Mouse (Mus musculus): ENCODE results near the gene Zfp523.
"Not testable (repeated sequence)": the region's sequence is repeated elsewhere in the genome, so short reads cannot be mapped to it uniquely, and the experiment has no call there.

The Zfp523 gene

DNA sequence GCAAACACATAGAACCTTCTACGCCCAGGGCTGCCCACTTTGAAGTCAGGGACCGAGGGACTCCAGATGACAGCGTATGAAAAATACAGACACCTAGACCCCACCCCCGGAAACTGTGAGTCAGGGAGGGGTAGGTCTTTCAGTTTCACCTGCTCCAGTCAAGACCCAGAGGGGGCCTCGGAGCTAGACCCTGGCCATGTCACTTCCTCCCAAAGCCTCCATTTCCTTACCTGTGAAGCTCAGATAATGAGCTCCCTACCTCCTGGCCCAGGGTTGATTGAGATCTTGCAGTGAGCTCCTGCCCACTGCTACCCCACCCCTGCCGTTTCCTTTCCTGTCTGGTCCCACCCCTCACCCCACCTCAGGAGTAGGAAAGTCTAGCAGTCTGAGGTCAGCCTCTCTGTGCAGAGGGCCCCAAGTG lies 35.0 kb downstream of the Zfp523 start:
- DNase-seq (ENCODE audit: low spot score), result peak; percentile 55

DNA sequence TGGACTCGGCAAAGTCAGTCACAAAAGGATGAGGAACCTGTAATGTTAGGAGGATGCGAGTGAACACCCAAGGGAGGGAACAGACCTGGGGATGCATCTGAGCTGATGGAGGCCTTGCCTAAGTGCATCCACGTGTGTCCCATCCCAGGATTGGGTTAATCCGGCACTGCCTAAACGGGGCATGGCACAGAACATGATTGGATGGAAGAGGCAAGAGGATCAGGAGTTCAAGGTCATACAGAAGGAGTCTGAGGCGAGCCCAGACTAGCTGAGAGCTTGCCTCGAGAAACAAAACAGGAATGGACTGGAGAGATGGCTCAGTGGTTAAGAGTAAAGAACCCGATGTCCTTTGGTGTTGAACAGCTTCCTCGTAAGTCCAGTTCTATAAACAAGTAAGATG lies 35.5 kb downstream of the Zfp523 start:
- no peak for DNase-seq (ENCODE audit: low spot score)

DNA sequence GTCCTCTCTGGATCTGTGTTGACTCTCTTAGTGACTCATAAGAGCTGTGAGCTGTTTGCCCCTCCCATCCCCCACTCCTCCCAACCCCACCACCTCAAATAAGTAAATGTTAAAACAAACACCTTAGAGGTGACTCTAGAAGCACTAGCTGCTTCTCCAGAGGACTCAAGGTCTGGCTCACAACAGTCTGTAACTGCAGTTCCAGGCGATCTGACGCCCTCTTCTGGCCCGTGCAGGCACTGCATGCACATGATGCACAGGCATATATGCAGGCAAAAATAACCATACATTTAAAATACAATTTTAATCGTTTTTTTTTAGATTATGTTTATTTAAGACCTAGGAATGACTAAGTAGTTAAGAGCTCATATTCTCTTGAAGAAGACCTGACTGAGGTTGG lies 36.3 kb downstream of the Zfp523 start:
- DNase-seq (ENCODE audit: low spot score), result no peak

GRCm38 (mm10) chr17:28216791-28217190 lies 39.9 kb downstream of the Zfp523 start:
- DNase-seq (ENCODE audit: low spot score), result no peak

- peak; percentile 76 for DNase-seq (ENCODE audit: low spot score)
Observed at GRCm38 (mm10) chr17:28217721-28218649, 41.1 kb downstream of the Zfp523 start.

DNA sequence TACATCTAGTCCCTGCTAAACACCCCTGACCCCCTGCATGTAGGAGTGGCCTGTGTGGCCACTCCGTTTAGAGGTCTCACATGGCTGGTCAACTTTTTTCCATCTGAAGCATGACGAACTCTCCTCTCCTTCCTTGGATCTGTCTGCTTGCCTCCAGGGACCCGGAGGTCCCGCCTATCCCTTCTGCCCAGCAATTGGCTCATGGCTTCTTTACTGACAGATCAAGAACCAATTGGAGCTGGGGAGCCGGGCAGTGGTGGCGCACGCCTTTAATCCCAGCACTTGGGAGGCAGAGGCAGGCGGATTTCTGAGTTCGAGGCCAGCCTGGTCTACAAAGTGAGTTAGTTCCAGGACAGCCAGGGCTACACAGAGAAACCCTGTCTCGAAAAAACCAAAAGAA lies 45.5 kb downstream of the Zfp523 start:
- not testable (repeated sequence) for DNase-seq (ENCODE audit: low spot score)

DNA sequence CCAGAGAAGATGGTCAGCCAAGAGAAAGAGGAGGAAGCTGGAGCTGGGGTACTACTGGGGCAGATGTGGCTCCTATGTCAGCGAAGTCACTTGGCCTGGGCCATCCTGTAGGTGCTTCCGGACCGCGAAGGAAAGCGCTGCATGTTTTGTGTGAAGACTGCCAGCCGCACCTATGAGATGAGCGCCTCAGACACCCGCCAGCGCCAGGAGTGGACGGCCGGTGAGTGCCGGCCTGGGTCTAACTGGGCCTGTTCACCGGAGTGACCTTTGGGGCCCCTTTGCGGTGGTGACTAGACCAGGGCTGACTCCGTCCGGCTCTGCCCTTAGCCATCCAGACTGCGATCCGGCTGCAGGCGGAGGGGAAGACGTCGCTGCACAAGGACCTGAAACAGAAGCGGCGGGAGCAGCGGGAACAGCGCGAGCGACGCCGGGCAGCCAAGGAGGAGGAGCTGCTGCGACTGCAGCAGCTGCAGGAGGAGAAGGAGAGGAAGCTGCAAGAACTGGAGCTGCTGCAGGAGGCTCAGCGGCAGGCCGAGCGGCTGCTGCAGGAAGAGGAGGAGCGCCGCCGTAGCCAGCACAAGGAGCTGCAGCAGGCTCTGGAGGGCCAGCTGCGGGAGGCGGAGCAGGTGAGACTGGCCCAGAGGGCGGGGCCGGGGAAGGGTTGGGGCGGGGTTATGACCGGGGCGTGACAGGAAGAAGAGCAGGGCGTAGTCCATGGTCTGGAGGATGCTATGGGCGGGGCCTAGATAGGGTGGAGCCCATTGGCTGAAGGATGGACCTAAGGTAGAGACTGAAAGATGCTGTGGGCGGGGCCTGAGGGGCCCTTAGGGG lies 46.8 kb downstream of the Zfp523 start:
- DNase-seq (ENCODE audit: low spot score), result peak; percentile 94

DNA sequence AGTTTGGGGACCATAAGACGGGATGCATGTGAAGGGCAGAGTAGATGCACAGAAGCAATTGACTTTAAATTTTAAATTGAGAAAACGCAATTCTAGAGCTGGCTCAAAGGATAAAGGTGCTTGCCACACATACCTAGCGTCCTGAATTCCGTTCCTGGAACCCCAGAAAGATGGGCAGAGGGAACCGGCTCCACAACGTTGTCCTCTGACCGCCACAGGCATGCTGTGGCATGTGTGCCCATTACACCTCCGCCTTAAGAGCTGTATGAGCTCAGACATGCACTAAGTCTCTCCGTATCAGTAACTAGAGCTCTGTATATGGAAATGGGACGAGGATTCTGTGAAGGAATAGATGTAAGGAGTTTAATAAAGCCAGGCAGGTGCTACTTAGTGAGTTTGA lies 47.7 kb downstream of the Zfp523 start:
- DNase-seq (ENCODE audit: low spot score), result no peak

DNA sequence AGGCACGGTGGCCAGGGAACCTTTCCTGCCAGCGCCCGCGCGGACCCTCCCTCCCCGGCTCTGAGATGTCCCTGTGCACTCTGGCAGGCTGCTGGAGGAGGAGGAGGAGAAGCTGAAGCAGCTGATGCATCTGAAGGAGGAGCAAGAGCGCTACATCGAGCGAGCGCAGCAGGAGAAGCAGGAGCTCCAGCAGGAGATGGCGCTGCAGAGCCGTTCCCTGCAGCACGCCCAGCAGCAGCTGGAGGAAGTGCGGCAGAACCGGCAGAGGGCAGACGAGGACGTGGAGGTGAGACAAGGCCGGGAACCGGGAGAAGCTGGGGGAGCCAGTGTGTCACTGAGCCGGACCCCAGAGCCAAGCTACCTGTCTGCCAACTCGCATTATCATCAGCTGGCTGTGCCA lies 49.1 kb downstream of the Zfp523 start:
- DNase-seq (ENCODE audit: low spot score), result peak; percentile 93

- no peak for DNase-seq (ENCODE audit: low spot score)
Observed at GRCm38 (mm10) chr17:28230486-28230885, 53.6 kb downstream of the Zfp523 start.

DNA sequence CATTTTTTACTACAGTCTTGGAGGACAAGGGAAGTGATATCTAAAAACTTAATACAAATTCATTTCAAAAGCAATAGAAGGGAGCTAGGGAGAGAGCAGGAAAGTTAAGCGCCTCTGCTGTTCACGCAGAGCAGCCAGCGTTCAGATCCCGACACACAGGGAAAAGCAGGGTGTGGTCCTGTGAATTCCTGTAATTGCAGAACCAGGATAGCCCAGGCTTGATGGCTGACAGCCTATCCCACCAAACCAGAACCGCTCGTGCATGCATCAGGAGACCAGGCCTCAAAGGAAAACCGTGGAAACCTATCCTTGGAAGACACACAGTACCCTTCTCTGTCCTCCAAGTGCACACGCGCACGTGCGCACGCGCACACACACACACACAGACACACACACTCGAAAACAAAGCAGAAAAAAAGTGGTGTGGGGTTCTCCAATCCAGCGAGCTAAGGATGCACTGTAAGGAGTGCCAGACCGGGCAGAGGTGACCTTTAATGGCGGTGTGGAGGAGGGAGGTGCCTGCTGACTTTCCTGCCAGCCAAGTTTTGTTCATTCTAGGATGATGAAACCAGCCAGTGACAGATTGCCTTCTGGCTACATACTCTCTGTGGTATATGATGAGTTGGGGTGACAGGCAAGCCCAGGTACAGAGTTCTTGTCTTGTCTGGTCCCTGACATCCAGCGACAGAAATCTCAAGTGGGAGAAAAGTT lies 54.3 kb downstream of the Zfp523 start:
- DNase-seq (ENCODE audit: low spot score), result no peak

GRCm38 (mm10) chr17:28232475-28233060 lies 55.6 kb downstream of the Zfp523 start, which contains the start of gene Ppard:
Ppard (plus strand) TSS chr17:28232700.
- DNase-seq (ENCODE audit: low spot score), result peak; percentile 97

- peak; percentile 54 for DNase-seq (ENCODE audit: low spot score)
Observed at GRCm38 (mm10) chr17:28233091-28233731, 56.3 kb downstream of the Zfp523 start.

DNA sequence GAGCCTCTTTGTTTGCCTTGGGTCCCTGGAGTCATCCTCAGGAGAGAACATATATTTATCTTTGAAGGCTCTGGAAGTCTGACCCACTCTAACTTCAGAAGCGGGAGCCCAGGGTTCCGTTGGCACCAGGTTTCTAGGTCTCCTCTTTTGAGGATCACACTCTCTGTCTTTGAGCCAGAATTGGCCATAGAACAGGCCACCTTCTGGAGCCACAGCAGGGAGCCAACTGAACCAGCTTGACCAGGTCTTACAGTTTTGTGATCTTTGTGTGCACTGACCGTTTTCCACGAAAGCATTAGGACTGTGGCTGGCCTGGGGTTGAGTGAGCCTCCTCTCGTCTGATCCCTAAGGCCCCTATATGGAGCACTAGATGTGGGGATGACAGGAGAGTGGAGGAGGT lies 57.7 kb downstream of the Zfp523 start:
- no peak for DNase-seq (ENCODE audit: low spot score)

DNA sequence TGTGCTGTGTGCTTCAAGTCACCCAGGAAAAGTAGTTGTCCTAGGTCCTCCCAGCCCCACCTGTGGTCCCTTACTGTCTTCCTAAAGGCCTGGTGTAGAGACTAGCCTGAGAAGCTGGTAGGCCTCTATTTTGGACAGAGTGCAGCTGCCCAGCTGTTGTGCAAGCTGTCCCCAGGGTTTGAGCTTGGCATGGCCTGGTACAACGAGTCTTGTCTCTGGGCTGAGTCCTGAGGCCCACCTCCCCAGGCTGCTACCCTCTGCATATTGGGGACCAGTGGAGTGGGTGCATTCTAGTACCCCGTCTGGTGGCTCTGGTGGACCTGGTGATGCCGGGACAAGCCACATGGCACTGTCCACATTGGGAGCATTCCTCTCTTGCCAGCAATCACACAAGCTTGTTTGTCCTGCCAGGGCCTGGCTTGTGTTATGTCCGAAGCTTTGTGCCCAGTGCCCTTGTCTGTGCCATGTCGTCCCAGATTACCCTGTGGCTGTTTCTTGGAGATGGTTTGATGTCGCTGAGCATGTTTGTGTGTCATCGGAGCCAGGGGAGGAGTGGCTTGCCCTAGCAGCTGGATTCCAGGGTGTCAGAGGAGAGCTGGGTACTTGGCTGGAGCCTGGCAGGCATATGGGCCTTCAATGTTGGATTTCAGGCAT lies 59.2 kb downstream of the Zfp523 start:
- DNase-seq (ENCODE audit: low spot score), result no peak

GRCm38 (mm10) chr17:28236636-28237015 lies 59.7 kb downstream of the Zfp523 start:
- no peak for DNase-seq (ENCODE audit: low spot score)

- no peak for DNase-seq (ENCODE audit: low spot score)
Observed at GRCm38 (mm10) chr17:28237362-28237761, 60.4 kb downstream of the Zfp523 start.

DNA sequence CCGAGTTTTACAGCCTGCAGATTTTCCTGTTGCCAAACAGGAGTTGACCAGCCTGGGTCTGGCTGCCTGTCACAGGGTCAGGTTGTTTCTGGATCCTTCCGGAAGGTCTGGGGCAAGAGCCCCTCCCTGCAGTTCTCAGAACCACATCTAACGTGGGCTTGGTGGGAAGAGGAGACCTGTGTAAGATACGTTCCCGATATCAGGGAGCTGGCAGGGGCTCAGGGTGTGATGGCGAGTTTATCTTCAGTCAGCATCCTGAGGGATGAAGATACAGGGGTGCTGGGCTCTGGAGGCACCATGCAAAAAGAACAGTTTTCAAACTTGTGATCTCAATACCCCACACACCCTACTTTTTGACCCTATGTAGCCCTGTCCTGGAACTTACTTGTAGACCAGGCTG lies 60.9 kb downstream of the Zfp523 start:
- DNase-seq (ENCODE audit: low spot score), result no peak

DNA sequence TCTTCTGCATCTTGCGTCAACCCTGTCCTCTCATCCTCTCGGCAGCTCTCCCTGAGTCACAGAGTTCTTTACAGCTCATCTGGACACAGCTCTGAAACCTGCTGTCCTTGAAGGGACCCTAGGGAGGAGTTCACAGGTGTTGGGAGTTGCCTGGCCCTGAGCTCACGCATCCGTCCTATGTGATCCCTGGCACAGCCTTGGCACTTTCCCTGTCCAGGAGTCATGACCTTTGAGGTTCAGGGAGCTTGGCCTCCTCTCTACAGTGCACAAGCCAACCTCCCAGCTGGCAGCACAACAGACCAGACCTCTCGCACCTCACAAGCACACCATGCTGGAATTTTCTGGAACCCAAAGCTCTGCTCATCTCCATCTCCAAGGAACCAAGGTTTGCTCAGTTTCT lies 63.9 kb downstream of the Zfp523 start:
- DNase-seq (ENCODE audit: low spot score), result no peak

DNA sequence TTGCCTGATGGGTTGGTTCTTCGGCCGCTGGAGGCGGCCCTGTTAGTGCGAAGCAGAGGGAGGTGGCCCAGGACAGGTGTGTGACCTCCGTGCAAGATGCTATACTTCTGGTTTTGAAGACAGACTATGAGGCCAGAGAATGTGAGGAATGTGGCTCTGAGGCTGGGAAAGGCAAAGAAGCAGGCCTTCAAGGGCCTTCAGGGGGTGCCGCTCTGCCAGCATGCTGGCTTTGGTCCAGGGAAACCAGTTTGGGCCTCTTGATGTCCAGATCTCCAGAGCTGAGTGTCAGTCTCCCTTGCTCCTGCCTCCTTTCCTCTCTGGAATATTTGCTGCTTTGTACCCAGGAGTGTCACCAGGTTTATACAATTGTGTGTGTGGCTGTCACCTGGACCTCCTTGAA lies 65.4 kb downstream of the Zfp523 start:
- DNase-seq (ENCODE audit: low spot score), result peak; percentile 64

DNA sequence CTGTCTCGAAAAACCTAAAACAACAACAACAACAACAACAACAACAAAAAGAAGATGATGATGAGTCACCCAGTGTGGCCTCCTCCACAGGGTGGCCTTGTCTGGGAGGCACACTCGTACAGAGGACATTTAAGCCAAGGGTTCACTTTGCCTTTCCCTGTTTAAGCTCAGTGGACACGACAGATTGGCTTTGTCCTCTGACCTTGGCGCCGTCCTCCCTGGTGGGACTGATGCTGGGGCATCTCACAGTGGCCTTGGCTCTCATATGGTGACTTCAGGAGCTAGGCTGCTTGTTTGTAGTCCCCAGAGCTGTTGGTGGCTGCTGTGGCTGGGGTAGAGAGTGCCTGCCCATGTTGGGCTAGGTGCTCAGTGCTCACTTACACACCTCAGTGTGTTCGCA lies 67.3 kb downstream of the Zfp523 start:
- DNase-seq (ENCODE audit: low spot score), result no peak

Data from lung, postnatal 25 days (tissue).